Mouse (Mus musculus) left cerebral cortex, postnatal 14 days (tissue): ENCODE data around the gene Med13l. TPM values are rescaled to one million over a fixed set of nuclear protein-coding genes. Genes with fewer than 3 reads are reported as not detected.
"Not testable (repeated sequence)": the region's sequence is repeated elsewhere in the genome, so short reads cannot be mapped to it uniquely, and the experiment has no call there.

Experiments
- DNase-seq, 2 experiments: peaks; one replicate each; pipeline ENCODE4 v3.0.0; 2021 to 2022; ENCODE audit warnings: low spot score in 2 of 2, mixed read lengths in 1 of 2
- intact Hi-C: fragments of 180-260 bp; cut with DNase I; formaldehyde crosslinking; loops from one replicate; pipeline ENCODE4 v1.15.1; 2025
- total RNA-seq, 2 experiments: library from RNA; stranded (reverse); gene quantifications; 2 replicates each; pipeline ENCODE4 v1.2.3; 2021

Med13l gene
- total RNA-seq, 2 experiments from 2014 or later = 78.0 to 88.1 TPM

DNA sequence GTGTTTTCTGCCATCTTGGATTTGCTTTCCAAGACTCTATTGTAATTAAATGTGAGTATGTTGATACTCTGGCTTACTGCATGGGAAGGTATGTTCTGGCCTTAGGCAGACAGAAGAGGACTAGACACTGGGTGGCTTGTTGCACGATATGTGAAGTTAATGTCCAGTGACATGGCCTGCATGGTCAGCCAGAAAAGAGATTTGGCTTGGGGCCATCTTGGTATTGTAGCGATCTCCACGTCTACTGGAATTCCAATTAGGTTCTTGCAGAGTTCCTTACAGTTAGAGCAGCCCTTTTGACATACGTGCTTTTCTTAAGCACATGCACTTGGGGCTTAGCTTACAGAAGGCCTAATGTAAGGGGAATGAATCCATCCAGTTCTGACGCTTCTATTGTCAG lies 86.4 kb downstream of the Med13l start:
- intact Hi-C loops = no loop called here
- no peak for DNase-seq

DNA sequence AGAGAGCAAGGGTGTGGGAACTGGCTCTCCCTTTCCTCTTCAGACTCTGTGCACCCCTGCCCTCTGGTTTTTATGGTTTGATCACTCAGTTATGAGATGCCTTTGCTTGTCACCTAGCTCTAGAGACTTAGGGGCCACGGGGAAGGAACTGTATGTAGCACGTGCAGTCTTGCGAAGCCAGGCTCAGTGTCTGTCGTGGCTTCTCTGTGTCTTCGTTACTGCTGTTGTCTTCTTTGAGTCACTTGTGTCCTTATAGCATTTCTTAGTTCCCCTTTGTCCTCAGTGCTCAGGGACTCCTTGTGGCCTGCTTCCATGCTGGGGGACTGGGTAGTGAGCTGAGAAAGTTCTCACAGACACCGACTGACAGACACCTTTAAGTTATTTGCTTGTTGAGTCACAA lies 86.9 kb downstream of the Med13l start:
- no peak for DNase-seq
- intact Hi-C loops = no loop called here

DNA sequence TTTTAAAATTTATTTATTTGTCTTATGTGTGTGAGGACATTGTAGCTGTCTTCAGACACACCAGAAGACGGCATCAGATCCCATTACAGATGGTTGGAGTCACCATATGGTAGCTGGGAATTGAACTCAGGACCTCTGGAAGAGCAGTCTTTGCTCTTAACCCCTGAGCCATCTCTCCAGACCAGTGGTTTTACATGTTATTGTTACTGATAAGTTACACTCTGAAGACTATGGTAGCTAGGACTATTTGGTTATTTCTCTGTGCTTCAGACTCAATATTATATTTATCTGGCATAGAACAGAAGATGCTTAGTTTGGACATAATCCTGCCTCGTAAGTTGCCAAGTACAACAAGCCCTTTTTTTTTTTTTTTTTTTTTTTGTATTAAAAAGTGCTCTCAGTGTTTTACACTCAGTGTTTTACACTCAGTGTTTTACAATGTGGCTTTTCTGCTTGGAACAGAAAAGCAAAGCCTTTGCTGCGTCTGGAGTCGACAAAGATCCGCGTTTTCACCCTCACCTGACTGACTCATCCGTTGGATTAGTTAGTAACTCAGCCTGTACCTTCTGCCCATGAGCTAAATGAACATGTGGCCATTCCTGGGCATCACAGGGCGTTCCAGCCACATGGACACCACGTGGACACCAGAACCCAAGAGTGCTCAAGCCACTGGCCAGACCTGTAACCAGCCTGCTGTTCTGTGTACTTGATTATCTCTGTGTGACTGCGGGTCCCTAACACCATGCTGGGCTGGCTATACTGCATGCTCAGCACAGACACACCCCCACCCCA lies 88.9 kb downstream of the Med13l start:
- no peak for DNase-seq
- intact Hi-C loops = loop anchor here (5.0 kb wide), 1 partner anchor 52 kb away; no protein-coding TSS in a partner anchor

DNA sequence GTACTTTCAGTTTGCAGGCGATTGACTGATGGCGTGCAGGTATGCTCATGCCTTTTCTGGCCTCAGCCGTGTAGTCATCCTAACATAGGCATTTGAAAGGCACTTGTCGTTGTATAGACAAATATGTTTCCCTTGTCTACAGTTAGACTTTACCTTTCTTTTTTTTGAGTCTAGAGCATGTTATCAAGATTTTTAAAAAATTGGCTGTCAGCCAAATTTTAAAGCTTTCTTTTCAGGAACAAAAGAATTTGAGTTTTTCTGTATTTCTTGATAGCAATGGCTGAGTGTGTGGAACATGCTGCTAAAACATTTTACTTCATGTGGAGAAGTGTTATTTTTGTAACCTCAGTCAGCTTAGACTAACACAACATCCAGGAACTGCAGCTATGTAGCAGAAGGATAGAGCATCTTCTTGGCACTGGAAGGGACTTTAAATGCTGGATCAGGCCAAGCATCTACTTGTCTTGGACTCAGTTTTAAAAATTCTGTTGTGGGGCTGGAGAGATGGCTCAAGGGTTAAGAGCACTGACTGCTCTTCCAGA lies 89.6 kb downstream of the Med13l start:
- peak in 1 of 2 experiments; percentile 38 for DNase-seq
- intact Hi-C loops = loop anchor here (5.0 kb wide), 1 partner anchor 53 kb away; no protein-coding TSS in a partner anchor

DNA sequence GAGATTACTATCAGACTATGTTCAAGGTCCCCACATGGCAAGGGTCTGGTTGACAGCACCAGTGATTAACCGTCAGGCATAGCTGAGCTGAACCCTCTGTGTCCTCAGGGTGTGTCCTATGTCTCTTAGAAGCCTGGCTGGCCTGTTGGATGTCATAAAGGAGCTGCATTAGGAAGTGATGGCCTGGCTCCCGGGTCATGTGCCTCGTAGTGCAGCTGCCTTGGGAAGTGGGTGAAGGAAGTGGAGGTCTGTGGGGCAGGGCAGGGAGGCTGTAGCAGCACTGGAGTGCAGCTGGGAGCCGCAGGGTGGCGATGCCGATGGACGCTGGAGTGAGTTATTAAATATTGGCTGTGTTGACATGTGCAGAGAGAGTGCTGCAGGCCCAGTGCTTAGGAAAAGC lies 90.3 kb downstream of the Med13l start:
- DNase-seq = no peak
- intact Hi-C loops = loop anchor here (5.0 kb wide), 1 partner anchor 53 kb away; no protein-coding TSS in a partner anchor

DNA sequence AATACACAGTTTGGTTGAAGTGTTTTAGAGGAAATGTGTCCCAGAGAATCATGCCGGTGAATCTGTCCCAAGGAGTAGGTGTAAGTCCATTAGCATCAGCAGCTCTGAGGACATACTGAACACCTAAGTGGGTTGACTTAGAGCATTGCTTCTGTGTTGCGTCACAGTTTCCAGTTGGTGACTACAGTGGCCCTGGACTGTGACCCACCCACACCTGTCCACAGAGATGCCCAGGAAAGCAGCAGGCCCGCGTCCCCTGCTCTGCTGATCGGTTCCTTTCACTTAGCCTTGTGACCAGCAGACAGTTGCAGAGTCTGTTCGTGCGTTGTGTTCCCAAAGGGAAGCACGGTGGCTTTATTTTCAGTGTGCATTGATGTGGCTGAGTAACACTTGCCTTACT lies 92.1 kb downstream of the Med13l start:
- intact Hi-C loops = loop anchor here (5.0 kb wide), 1 partner anchor 55 kb away; no protein-coding TSS in a partner anchor
- no peak for DNase-seq

DNA sequence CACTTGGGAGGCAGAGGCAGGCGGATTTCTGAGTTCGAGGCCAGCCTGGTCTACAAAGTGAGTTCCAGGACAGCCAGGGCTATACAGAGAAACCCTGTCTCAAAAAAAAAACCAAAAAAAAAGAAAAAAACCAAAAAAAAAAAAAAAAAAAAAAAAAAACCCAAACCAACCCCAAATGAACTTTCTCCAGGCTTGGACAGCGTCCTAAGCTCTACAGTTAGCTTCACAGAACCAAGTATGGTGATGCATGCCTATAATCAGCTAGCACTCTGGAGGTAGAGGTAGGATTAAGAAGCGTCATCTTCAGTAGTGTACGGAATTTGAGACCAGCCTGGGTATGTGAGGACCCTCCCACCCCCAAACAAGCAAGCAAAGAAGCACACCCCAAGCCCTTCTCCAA lies 92.6 kb downstream of the Med13l start:
- not testable (repeated sequence) for DNase-seq
- intact Hi-C loops = loop anchor here (5.0 kb wide), 1 partner anchor 56 kb away; no protein-coding TSS in a partner anchor

DNA sequence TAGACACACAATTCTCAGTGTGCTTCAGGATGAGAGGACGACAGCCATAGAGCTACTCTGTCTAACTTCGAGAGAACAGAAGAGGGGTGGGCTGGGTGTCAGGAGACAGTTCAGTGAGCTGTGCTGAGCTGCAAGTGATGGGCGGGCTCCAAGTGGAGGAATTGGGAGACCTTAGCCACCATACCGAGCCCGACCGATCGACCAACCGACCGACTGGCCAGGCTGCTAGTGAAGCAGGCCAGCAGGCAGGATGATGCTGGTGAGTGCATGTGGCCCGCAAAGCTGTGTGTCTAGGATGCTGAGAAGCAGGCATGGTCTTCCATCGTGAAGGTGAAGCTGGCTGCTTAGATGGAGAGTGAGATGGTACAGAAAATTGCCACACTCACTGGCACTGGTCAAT lies 94.1 kb downstream of the Med13l start:
- intact Hi-C loops = loop anchor here (5.0 kb wide), 1 partner anchor 57 kb away; no protein-coding TSS in a partner anchor
- DNase-seq = no peak

DNA sequence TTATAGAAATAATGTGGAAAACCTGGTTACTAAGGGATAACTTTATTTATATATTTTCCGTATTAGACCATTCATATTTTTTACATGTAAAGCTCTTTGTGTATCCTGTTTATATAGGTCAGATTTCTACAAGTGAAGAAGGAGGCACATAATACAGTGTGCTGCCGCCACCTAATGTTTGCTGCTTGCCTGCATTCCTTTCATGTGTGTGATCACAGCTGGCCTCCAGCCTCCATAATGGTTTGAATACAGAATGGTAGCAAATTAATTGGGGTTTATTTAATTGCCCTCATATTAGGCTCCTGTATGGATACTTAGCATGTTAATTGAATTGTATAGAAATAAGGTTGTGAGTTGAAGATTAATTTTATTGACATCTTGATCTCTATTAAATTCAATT lies 94.5 kb downstream of the Med13l start:
- intact Hi-C loops = loop anchor here (5.0 kb wide), 2 partner anchors 323 to 388 kb away; no protein-coding TSS in a partner anchor

DNA sequence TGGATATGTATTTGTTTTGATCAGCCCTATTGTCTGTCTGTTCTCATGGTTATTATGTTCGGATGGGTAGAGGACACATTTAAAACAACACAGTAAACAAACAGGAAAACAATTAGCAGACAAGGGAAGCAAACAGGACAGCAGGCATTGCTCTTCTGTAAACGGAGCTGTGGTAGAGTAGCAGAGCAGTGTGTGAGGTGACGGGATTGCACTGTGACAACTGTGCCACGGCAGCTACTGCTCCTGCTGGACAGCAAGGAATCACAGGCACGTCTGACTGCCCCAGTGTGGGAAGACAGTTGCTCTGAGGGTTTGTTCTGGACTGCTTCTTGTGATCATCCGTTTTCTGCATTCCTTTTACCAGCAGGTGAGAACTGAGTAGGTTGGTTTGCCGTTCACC lies 94.9 kb downstream of the Med13l start:
- intact Hi-C loops = loop anchor here (5.0 kb wide), 2 partner anchors 323 to 388 kb away; no protein-coding TSS in a partner anchor
- DNase-seq = no peak

More for the DNA sequence above, 94.5 kb downstream of the Med13l start:
- DNase-seq = peak; percentile 31 to 51

DNA sequence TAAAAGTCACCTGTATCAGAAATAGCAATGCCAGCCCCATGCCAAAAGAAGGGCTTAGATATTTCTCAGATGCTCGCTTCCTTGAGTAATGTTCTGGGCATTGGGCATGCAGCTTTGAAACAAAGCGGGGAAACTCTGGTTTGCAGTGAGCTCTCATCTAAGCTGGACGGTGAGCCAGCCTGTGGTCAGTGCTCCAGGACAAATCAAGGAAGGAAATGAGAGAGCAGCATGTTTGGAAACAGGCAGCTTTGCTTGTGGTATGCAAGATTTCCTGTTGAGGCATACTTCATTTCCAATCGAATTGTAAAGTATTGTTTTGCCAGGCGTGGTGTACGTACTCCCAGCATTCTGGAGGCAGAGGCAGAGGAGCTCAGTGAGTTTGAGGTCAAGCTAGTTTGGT lies 95.5 kb downstream of the Med13l start:
- no peak for DNase-seq
- intact Hi-C loops = loop anchor here (5.0 kb wide), 2 partner anchors 324 to 389 kb away; no protein-coding TSS in a partner anchor

DNA sequence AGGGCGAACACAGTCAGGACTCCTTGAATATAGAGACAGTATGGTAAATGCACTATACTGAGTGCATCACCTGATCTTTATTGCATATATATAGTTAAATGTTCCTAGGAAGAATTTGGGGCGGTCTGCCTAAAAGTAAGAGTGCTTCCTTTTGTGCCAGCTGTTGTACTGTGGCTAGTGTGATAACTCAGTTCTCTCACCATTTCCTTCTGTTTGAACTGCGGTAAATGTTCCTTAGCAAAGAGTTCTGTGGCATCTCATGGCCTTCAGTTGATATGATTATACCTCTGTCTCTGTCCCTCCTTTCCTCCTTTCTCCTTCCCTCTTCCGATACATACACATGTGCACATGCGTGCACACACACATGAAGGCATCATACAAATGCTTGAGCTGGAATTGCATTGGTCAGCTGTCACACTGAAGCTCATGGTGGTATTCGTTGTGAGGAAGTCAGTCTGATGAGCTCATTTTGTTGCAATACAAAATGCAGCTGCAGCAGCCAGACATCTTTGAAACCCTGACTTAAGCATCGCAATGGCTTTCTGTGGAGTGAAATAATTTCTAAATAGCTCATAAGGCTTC lies 97.9 kb downstream of the Med13l start:
- intact Hi-C loops = loop anchor here (5.0 kb wide), 2 partner anchors 326 to 391 kb away; no protein-coding TSS in a partner anchor
- no peak for DNase-seq

DNA sequence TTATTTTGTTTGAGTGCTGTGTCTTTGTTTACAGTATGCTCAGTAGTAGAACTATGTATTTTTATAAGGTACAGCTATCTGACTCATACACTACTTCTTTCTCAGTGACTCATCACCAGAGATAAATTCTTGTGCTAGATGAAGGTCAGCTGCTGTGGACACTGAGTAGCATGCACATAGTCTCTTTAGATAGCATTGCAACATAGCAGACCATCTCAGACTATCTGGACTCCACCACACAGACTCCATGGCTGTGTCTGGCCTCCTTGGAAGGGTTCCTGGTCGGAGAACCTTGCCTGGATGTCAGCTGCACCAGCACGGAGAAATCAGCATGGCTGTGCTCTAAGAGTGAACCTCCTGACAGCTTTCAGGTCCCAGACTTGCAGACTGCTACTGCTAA lies 99.2 kb downstream of the Med13l start:
- DNase-seq = no peak
- intact Hi-C loops = loop anchor here (5.0 kb wide), 2 partner anchors 327 to 392 kb away; no protein-coding TSS in a partner anchor

DNA sequence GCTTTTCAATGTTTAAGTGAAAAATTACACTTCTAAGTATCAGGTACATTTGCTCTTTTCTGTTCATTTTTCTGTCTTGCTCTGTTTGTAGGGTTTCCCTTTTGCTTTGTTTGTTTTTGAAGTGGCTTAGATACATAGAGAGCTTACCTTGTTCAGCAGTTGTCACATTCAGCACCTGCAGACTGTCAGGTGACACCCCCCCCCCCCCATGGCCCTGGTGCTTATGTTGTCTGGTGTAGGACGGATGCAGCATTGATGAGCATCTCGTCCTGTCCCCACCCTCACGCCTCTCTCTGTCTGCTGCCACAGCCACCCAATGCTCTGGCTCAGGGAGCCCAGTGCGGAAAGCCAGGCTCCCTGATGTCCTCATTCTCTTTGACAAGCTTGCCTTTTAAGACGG lies 101.3 kb downstream of the Med13l start:
- no peak for DNase-seq
- intact Hi-C loops = no loop called here

DNA sequence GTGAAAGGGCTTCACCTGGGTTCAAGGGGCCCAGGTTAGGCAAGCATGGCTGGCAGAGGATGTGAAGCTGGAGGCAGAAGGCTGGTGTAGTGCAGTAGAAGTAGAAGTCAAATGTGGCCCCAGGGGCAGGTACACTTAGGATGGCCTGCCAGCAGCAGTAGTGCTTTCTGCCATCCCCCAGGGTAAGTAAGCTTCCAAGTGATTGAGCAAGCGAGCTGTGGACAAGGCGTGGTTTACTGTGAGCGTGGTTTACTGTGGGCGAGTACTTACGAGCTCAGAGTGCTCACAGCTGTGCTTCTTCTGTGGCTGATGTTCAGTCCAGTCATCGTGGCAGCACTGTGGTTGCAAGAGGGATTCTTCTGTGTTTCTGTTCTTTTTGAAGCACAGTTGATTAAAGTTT lies 103.5 kb downstream of the Med13l start:
- DNase-seq = no peak
- intact Hi-C loops = no loop called here

DNA sequence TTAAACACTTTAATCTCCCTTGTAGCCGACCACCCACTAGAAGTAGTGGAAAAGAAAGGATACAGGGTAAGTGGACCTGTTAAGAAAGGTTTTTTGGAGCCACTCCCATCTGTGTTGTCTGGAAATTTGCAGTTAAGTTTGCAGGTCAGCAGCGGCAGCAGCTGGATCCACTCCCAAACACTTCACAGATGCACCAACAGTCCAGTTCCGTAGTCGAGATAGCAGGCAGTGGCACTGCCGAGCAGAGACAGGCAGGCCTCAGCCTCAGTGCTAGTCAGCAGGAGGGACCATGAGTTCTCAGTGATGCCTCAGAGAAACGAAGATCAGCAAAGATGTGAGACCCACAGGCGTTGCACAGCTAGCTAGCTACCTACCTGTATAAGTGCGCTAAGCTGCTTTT lies 104.5 kb downstream of the Med13l start:
- intact Hi-C loops = no loop called here
- DNase-seq = no peak

DNA sequence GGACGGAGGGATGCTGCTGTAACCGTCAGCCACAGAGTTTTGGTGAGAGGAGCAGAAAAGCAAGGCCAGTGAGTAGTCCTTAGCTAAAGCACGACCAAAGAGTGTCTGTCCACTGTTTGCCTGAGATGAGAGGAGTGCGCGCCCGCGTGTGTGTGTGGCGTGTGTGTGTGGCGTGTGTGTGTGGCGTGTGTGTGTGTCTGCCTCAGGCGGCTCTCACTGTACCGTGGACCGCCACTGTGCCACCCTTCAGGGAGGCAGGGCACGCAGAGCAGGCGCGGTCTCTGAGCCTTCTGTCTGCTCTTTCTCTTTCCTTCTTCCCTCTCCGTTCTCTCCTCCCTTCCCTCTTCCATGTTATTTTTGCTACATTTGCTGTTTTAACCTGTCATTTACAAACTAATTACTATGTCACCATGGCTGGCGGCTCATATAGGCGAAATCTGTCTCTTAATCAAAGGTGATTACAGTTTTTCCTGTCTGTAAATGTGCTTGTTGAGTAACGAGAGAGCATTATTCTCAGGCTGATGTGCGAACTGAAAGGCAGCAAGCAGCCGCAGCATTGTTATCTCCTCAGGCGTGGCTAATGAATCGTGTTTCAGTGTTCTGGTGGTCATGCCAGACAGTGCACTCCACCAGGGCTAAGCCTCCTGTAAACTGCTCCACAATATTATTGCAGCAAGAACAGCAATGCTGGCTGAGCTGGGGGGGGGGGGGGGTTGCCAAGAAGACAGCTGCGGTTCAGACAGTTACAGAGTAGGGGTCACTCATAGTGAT lies 106.1 kb downstream of the Med13l start:
- no peak for DNase-seq
- intact Hi-C loops = no loop called here

DNA sequence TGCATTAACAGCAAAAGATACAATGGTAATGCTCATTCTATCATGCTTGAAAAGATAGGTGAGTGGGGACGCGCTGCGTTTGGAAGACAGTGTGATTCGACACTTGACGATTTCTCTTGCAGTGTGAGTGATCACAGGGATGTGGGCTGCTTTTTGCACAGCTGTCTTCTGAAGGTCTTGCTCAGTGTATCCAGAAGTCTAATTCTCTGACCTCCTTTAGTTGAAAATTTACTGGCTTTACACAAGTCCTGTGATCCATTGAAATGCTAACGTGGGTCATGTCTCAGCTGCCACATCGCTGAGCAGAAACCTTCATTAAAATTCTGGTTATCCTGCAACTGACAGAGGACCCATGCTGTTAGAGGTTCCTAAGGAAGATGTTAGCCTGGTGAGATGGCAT lies 107.4 kb downstream of the Med13l start:
- intact Hi-C loops = no loop called here
- no peak for DNase-seq

DNA sequence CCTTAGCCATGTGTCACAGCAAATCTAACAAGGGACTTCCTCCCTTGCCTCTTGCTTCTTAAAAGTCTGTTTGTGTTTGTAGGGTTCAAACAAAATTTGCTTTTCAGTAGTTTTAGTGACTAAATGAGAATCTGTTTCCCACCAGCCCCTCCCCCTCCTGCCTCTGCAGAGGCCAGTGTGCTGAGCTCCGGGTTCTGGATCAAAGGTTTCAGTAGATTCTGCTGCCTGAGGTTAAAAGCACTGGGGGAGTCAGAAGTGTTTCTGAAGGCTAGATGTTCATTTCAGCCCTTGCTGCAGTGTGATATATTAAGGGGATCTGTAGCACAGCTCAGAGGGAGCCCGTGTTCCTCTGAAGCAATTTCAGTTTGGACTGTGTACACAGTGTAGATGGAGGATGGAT lies 108.5 kb downstream of the Med13l start:
- intact Hi-C loops = no loop called here
- DNase-seq = no peak
